Mouse (Mus musculus) heart, adult 2 months (tissue): Measurements from ENCODE around the gene Rwdd2b. TPM values are rescaled to one million over a fixed set of nuclear protein-coding genes. Genes with fewer than 3 reads are reported as not detected.
A peak's percentile ranks its signal among the peaks of the same experiment; 100 is the strongest.

Experiments used
- DNase-seq, 2 experiments: peaks; one replicate each; pipeline ENCODE4 v3.0.0; 2021
- H3K27ac ChIP-seq: fragments of 200-600 bp; 2 replicates; pipeline ENCODE4 v1.8.1; 2022
- H3K27me3 ChIP-seq: fragments of 200-500 bp; 2 replicates; pipeline ENCODE4 v1.6.1; 2012; ENCODE audit warnings: mild to moderate bottlenecking, low read length, inconsistent platforms, mixed read lengths; ENCODE audit not compliant: control insufficient read depth, insufficient read depth
- H3K36me3 ChIP-seq: fragments of 200-500 bp; 2 replicates; pipeline ENCODE4 v1.6.1; 2012; ENCODE audit warnings: low read length, inconsistent platforms; ENCODE audit not compliant: control insufficient read depth, insufficient read depth
- H3K4me1 ChIP-seq: fragments of 200-500 bp; 2 replicates; pipeline ENCODE4 v1.6.1; 2011; ENCODE audit warnings: low read length; ENCODE audit not compliant: control insufficient read depth, insufficient read depth
- H3K4me3 ChIP-seq: fragments of 200-600 bp; 2 replicates; pipeline ENCODE4 v1.8.1; 2022
- H3K79me2 ChIP-seq: fragments of 200-500 bp; replicated peaks from 2 replicates; pipeline ENCODE4 v1.6.1; 2012; ENCODE audit warnings: mild to moderate bottlenecking, inconsistent platforms, low read length, moderate library complexity, mixed read lengths; ENCODE audit not compliant: control insufficient read depth, insufficient read depth
- H3K9ac ChIP-seq: fragments of 200-500 bp; 2 replicates; pipeline ENCODE4 v1.6.1; 2012; ENCODE audit warnings: low read depth, mild to moderate bottlenecking, control low read depth, inconsistent platforms, low read length, mixed read lengths
- CTCF ChIP-seq: fragments of 200-600 bp; IDR thresholded peaks from 2 replicates; pipeline ENCODE4 v1.8.1; 2022; ENCODE audit warnings: antibody characterized with exemption, mild to moderate bottlenecking, moderate library complexity
- EP300 ChIP-seq: fragments of 200-500 bp; IDR thresholded peaks from 2 replicates; pipeline ENCODE4 v1.6.1; 2011; ENCODE audit warnings: low read depth, low read length, control low read depth; ENCODE audit not compliant: insufficient read depth
- POLR2A ChIP-seq: fragments of 200-500 bp; IDR thresholded peaks from 2 replicates; pipeline ENCODE4 v1.6.1; 2011; ENCODE audit warnings: mild to moderate bottlenecking, low read depth, low read length, control low read depth; ENCODE audit not compliant: insufficient read depth
- WGBS: fragments of 180-500 bp; shearing (Covaris S2); methylation state at CpG from one replicate; pipeline ENCODE4 v1.1.7; 2018; 5-methylcytosine and 5-hydroxymethylcytosine counted together
- intact Hi-C: fragments of 180-260 bp; cut with DNase I; formaldehyde crosslinking; loops from one replicate; pipeline ENCODE4 v1.15.1; 2025
- polyA plus RNA-seq: library from polyadenylated mRNA; depleted of rRNA; stranded (reverse); fragments of >200 nt; gene quantifications from 2 replicates; pipeline ENCODE4 v1.2.3, GENCODE M21; 2012
- total RNA-seq, 2 experiments: library from RNA; stranded (reverse); gene quantifications; 2 replicates each; pipeline ENCODE4 v1.2.3; 2021

Gene Rwdd2b
- total and polyA plus RNA-seq, 3 experiments: 2.5 to 5.6 (median 5.1) TPM

GRCm38 (mm10) chr16:87434946-87435345 is 5.4 kb downstream of the Rwdd2b start:
- no peaks in the 10 kb centered on the region for H3K27me3 ChIP-seq
- H3K4me3 ChIP-seq: no peak overlapping the region
- no peaks in the 10 kb centered on the region for H3K79me2 ChIP-seq
- no peak overlapping the region for H3K9ac ChIP-seq
- H3K4me1 ChIP-seq: peaks cover 1% of the 10 kb centered on the region; the same call in 1 of the 2 replicates
- H3K36me3 ChIP-seq: no peaks in the 10 kb centered on the region
- DNase-seq: no peak
- intact Hi-C loops: loop anchor here (5.0 kb wide), 1 partner anchor 83 kb away; the partner anchor contains the start of gene N6amt1
- no peak overlapping the region for H3K27ac ChIP-seq
- TF ChIP-seq EP300 (no peak), POLR2A (no peak), CTCF (no peak)
- WGBS: 70% methylated on average over 6 of the region's 6 CpGs

GRCm38 (mm10) chr16:87434266-87434665 is 6.1 kb downstream of the Rwdd2b start:
- no peaks in the 10 kb centered on the region for H3K27me3 ChIP-seq
- TF ChIP-seq EP300 (no peak), CTCF (no peak), POLR2A (no peak)
- no peaks in the 10 kb centered on the region for H3K79me2 ChIP-seq
- H3K27ac ChIP-seq: no peak overlapping the region
- WGBS: 74% methylated on average over 7 of the region's 7 CpGs
- intact Hi-C loops: loop anchor here (5.0 kb wide), 1 partner anchor 82 kb away; the partner anchor contains the start of gene N6amt1
- no peak overlapping the region for H3K4me3 ChIP-seq
- no peaks in the 10 kb centered on the region for H3K36me3 ChIP-seq
- no peaks in the 10 kb centered on the region for H3K4me1 ChIP-seq
- DNase-seq: no peak
- H3K9ac ChIP-seq: no peak overlapping the region

GRCm38 (mm10) chr16:87432033-87432814 is 8.1 kb downstream of the Rwdd2b start, which contains the start of gene Ltn1:
TSS of gene Ltn1 (minus strand) at chr16:87432612.
- Histone ChIP-seq H3K79me2 (no peaks in the 10 kb centered on the region), H3K36me3 (no peaks in the 10 kb centered on the region), H3K27me3 (no peaks in the 10 kb centered on the region), H3K9ac (peak within 1 kb of the TSS; percentile 80), H3K27ac (peak within 1 kb of the TSS; percentile 86), H3K4me3 (peak within 1 kb of the TSS; percentile 85), H3K4me1 (no peaks in the 10 kb centered on the region)
- peak; percentile 98 for DNase-seq
- intact Hi-C loops: loop anchor here (2.0 to 5.0 kb wide), 3 partner anchors 23 to 80 kb away; partner anchors contain the start of genes Cct8, N6amt1 and Usp16
- TF ChIP-seq EP300 (no peak), POLR2A (peak; percentile 70)
- under 1% methylated on average over 55 of the region's 56 CpGs for WGBS

- TF ChIP-seq POLR2A: no peak
- no peak for TF ChIP-seq CTCF
- TF ChIP-seq EP300: no peak
- H3K9ac ChIP-seq: no peak overlapping the region
- H3K4me1 ChIP-seq: no peaks in the 10 kb centered on the region
- H3K79me2 ChIP-seq: no peaks in the 10 kb centered on the region
- intact Hi-C loops: no loop called here
- H3K4me3 ChIP-seq: no peak overlapping the region
- 72% methylated on average over 8 of the region's 8 CpGs for WGBS
- H3K27me3 ChIP-seq: no peaks in the 10 kb centered on the region
- no peak for DNase-seq
- H3K36me3 ChIP-seq: peaks cover 4% of the 10 kb centered on the region
- H3K27ac ChIP-seq: no peak overlapping the region
Measured at GRCm38 (mm10) chr16:87427516-87427915, 12.9 kb downstream of the Rwdd2b start.

GRCm38 (mm10) chr16:87420662-87421061 is 19.7 kb downstream of the Rwdd2b start:
- H3K79me2 ChIP-seq: no peaks in the 10 kb centered on the region
- no peak overlapping the region for H3K4me3 ChIP-seq
- DNase-seq: no peak
- no peak overlapping the region for H3K9ac ChIP-seq
- peaks cover 2% of the 10 kb centered on the region; the same call in 1 of the 2 replicates for H3K36me3 ChIP-seq
- WGBS: 94% methylated on average over 8 of the region's 8 CpGs
- intact Hi-C loops: no loop called here
- H3K4me1 ChIP-seq: no peaks in the 10 kb centered on the region
- no peak for TF ChIP-seq EP300
- no peak for TF ChIP-seq POLR2A
- TF ChIP-seq CTCF: no peak
- H3K27ac ChIP-seq: no peak overlapping the region
- H3K27me3 ChIP-seq: no peaks in the 10 kb centered on the region

GRCm38 (mm10) chr16:87405001-87405400 is 35.4 kb downstream of the Rwdd2b start:
- H3K27ac ChIP-seq: no peak overlapping the region
- H3K27me3 ChIP-seq: no peaks in the 10 kb centered on the region
- WGBS: 84% methylated on average over 3 of the region's 3 CpGs
- intact Hi-C loops: no loop called here
- H3K4me1 ChIP-seq: no peaks in the 10 kb centered on the region
- no peak for DNase-seq
- no peak overlapping the region for H3K9ac ChIP-seq
- H3K36me3 ChIP-seq: no peaks in the 10 kb centered on the region; the same call in 1 of the 2 replicates
- no peak overlapping the region for H3K4me3 ChIP-seq
- no peaks in the 10 kb centered on the region for H3K79me2 ChIP-seq
- TF ChIP-seq EP300: no peak
- TF ChIP-seq CTCF: no peak; the same call in 1 of the 2 replicates
- TF ChIP-seq POLR2A: no peak
